Mouse (Mus musculus): ENCODE results near the gene Adam30.

Gene Adam30

DNA sequence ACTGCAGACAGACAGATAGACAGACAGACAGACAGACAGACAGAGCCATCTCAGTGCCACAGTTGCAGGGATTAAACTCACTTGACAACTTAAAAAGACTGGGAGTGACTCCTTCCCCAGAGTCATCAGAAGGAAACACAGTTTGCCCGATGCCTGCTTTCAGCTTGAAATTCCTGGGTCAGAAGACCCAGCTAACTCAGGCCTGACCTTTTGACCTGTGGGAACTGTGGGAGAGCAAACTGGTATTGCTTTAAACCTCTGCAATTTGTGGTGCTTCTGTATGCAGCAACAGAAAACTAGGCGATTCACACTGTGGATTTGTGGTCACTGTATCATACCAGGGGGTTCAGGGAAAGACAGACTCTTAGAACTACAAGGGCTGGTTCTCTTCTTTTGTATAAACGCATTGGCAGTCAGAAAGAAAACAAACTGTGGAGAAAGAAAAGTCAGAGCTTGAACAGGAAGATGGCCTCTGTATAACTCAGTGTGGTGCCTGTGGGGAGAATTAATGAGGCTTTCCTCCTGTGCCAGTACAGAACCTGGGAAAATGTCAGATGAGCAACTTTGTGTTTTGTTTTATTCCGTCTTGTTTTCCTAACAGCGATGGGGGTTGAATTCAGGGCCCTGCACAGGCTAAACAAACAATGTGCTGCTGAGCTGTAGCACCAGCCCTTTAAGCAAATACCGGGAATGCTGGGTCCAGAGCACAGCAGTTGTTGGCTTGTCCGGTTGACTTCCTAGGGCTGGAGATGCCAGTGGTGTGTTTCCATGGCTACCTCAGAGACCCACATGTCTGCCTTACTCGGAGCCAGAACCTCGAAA lies 37.5 kb downstream of the Adam30 start:
- DNase-seq, result peak; percentile 24

DNA sequence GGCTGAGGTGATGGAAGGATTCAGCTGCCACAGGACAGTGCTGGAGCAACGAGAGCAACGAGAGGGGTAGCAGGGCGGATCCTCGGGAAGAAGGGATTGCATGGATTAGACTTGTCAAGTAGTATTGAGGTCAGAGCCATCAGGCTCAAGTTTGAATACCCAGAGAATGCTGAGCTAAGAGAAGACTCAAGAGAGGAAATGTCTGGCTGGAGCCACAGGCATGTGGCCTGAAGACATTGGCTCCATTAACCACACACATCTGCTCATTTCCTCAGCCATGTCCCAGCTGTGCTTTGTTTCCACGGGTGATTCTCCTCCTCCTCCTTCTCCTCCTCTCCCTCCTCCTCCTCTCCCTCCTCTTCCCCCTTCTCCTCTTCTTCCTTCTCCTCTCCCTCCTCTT lies 39.3 kb downstream of the Adam30 start:
- peak; percentile 44 for DNase-seq

DNA sequence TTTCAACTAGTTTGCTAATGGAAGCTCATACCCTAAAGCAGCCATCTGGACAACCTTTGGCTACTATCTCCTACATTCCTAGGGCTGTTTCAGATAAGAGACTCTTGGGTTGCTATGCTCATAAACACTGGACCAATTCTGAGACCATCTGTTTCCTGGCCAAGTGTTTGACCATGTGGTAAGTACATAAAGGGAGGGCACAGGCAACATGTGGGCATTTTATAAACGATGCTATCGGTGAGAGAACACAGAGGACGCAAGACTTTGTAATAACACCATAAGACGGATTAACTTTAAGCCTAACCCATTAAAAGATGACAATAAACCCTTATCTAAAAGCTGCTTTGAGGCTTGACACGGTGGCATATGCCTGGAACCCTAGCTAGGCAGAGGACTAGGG lies 42.9 kb downstream of the Adam30 start:
- no peak for DNase-seq

DNA sequence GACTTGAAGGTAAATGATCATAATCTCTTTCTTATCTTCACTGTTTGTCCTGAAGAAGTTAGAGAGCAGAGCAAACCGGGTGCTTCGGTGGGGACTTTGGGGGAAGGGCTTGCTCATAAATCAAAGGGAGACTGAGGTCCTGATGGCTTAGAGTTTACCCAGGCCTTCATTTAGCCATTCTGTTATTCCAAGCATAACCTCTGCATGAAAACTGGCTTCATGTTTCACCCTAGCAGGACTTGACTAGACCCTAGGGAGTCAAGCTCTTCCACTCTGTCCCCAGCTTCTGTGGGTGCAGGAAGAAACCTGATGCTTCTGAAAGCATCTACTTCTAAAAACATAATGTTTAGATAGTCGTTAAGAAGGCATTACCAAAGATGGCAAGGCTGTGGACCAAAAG lies 46.5 kb downstream of the Adam30 start:
- no peak for DNase-seq

DNA sequence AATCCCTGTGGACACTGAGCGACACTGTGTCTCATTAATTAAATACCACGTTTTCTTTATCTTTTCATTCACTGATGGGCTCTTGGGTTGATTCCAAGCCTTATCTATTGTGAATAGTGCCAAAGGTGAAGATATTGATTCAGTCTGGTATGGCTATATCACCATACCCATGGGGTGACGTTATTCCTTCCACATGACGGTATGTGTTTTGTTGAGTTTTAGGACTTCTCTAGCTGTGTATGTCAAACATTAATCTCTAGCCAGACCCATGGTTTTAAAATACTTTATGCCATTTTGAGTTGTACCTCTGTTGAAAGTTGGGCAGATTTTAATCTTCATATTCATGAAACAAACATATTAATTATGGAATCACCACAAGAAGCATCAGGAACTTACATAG lies 48.7 kb downstream of the Adam30 start:
- DNase-seq, result no peak

DNA sequence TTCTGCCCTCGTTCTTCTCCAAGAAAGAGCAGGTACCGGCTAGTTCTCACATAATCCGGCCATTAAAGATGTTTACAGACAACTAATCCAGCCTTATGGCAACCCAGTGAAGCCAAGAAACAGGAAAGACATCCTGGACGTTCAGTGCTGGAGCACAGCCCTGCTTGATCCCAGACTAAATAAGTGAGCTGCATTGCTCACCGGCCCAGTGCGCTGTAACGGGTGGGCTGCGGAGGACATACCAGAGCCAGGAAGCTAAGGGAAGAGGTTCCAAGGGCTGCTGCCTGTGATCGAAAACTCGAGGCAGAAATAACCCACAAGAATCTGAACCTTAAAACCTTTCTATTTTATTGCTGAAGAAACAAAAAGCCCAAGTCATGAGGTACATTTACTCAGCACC lies 50.4 kb downstream of the Adam30 start:
- DNase-seq, result peak; percentile 21

DNA sequence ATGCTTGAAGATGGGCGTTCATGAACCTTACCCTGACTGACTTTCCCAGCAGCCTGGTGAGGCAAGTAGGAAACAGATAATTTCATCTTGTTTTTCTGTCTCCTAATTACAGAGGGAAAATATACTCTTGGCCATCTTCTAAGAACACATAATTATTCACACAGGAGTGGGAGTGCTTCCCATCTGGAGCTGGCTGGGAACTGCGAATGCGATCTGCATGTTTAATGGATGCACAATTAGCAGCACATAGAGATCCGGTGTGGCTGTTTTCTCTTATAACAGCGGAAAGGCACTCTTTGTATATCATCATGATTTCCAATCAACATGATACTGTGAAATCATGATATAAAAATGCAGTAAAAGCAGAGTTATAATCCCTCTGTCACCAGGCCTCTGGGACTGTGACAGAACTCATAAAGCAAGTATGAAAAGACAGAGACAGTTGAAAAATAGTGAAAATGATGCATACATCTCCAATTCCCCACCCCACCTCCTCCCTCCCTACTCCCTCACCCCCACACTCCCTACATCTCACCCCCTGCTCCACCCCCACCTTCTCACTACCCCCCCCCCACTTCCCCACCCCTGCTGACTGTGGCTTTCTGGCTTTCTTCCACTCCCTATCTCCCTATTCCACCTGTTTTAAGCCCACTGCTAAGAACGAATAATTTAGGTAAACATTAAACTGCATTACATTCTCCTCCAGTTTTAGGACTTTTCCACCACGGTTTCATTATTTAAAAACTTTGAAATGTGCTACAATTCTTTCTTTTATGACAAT lies 51.1 kb downstream of the Adam30 start:
- DNase-seq, result no peak
